Mouse (Mus musculus) megakaryocyte, embryonic 14.5 days (primary cell): ENCODE results near the gene Dnajc25. TPM values are rescaled to one million over a fixed set of nuclear protein-coding genes. Genes with fewer than 3 reads are reported as not detected.

Experiments used
- H3K27me3 ChIP-seq: replicated peaks from 2 replicates; pipeline ENCODE3; 2012; ENCODE audit warnings: inconsistent platforms
- H3K36me3 ChIP-seq: replicated peaks from 2 replicates; pipeline ENCODE3; 2012; ENCODE audit warnings: low read length, inconsistent platforms, mixed read lengths
- H3K4me1 ChIP-seq: 2 replicates; pipeline ENCODE4 v1.6.1; 2012; ENCODE audit warnings: inconsistent platforms
- H3K4me3 ChIP-seq: replicated peaks from 2 replicates; pipeline ENCODE3; 2012; ENCODE audit warnings: moderate library complexity, mild to moderate bottlenecking, inconsistent platforms
- H3K9me3 ChIP-seq: 2 replicates; pipeline ENCODE4 v1.6.1; 2012; ENCODE audit warnings: inconsistent platforms
- FLI1 ChIP-seq: IDR thresholded peaks from 2 replicates; pipeline ENCODE4 v1.6.1; 2012; ENCODE audit warnings: low read length, inconsistent platforms, mixed read lengths
- GATA1 ChIP-seq: IDR thresholded peaks from 3 replicates; pipeline ENCODE4 v1.6.1; 2012; ENCODE audit warnings: mixed read lengths, low read length, inconsistent platforms, borderline replicate concordance
- polyA plus RNA-seq: library from polyadenylated mRNA; stranded (reverse); fragments of >175 nt; gene quantifications from 2 replicates; pipeline ENCODE4 v1.2.3, GENCODE M21; 2012; ENCODE audit warnings: low replicate concordance; ENCODE audit not compliant: insufficient read depth

Dnajc25 gene
- polyA plus RNA-seq, result 1.7 and 2.9 TPM in 2 replicates

DNA sequence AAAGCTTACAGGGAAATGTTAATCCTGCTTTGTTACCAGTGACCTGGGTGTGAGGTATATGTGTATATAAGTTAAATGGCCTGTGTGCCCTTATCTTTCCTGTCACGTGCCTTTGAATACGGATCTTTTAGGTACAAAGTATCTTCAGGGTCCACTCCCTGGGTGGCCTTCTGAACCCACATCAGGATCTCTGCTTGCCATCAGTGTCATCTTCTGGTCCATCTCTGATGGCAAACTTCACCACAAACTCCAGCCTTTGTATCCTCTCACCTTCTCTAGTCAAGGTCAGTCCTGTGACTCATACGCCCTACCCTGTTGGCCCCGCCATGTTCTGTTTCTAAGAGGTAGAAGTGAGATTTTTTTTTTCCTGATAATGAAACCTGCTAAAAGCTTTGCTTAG lies at the start of gene Dnajc25:
Gene Dnajc25, plus strand, starts transcription at position 301 of the 400 bp plus-strand sequence.
- H3K36me3 ChIP-seq, result no peaks in the 10 kb centered on the region
- peaks cover 42% of the 10 kb centered on the region for H3K27me3 ChIP-seq
- H3K4me3 ChIP-seq, result no peak within 1 kb of the TSS
- TF ChIP-seq FLI1 (no peak), GATA1 (no peak)
- peaks cover 35% of the 10 kb centered on the region for H3K4me1 ChIP-seq
- H3K9me3 ChIP-seq, result no peaks in the 10 kb centered on the region

DNA sequence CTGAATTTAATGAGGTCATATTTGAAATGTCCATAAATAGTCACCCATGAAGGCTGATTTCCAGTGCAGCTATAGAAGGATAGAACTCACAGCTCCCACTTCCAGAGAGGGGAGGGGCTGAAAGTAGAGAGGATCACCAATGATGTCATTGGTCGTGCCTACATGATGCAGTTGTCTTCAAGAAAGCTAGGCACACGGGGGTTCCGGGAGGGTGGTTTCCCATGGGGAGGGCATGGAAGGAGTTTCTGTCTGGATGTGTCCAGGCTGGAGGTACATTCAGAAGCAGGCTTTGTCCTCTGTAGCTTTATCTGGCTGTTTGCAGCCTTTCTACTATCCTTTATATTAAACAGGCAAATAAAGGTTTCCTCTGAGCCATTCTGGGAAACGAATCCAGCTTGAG lies 46.5 kb upstream of the Dnajc25 start:
- peaks cover 9% of the 10 kb centered on the region for H3K4me1 ChIP-seq
- no peak overlapping the region for H3K4me3 ChIP-seq
- no peaks in the 10 kb centered on the region for H3K36me3 ChIP-seq
- TF ChIP-seq FLI1, result no peak
- TF ChIP-seq GATA1, result no peak
- H3K27me3 ChIP-seq, result peaks cover 26% of the 10 kb centered on the region
- no peaks in the 10 kb centered on the region for H3K9me3 ChIP-seq

DNA sequence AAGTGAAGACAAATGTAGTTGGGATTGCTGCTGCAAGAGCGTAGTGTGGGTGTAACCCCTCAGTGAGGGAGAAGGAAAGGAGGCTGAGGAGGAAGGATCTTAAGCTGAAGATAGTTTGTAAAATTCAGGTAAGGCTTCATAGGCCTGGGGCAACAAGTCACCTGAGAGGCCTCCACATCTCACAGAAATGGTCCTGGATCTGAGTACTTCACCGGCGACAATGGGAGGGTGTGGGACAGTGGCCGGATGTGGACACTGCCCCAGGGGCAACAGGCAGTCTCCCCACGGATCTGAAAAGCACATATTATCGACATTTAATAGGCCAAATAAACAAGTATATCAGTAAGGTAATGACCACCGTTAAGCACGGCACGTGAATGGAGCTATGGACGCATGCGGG lies 42.2 kb upstream of the Dnajc25 start:
- H3K9me3 ChIP-seq, result no peaks in the 10 kb centered on the region
- H3K4me3 ChIP-seq, result no peak overlapping the region
- TF ChIP-seq GATA1 (no peak), FLI1 (no peak)
- peaks cover 2% of the 10 kb centered on the region for H3K27me3 ChIP-seq
- H3K36me3 ChIP-seq, result no peaks in the 10 kb centered on the region
- H3K4me1 ChIP-seq, result no peaks in the 10 kb centered on the region

DNA sequence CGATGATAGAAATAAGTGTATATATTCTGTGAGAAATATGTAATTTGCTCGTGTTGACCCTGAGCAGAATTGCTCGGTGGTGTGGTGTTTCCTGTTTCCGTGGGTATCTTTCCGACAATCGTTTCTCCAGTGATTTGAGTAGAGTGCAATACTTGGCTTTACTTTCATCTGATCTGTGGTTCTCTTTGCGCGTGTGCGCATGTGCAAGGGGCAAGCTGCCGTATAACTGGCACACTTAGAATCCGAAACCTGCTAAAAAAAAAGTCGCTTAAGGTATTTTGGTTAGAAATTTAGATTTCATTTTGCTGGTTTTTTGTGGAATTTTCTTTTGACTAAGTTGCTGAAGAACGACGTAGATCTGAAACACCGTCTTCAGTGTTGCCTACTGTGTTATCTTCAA lies 33.1 kb upstream of the Dnajc25 start:
- Histone ChIP-seq H3K9me3 (no peaks in the 10 kb centered on the region), H3K27me3 (peaks cover 11% of the 10 kb centered on the region), H3K36me3 (no peaks in the 10 kb centered on the region), H3K4me1 (peaks cover 1% of the 10 kb centered on the region), H3K4me3 (no peak overlapping the region)
- TF ChIP-seq FLI1 (no peak), GATA1 (no peak)

DNA sequence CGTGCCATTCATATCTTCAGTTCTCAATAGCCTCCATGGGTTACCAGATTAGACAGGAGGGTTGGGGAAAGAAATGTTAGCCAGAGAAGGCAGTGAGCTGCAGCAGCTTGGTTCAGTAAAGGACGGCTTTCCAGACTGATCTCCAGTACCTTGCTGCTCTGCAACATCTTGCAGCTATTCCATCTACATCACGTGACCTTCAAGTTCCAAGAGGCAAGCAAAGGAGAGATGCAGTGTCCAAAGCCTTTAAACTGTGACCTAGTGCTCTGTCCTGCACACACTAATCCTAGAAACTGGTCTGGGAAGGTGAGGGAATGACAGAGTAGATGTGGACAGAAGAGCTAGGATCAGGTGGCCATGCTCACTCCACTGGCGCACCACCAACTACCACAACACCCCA lies 31.6 kb upstream of the Dnajc25 start:
- no peaks in the 10 kb centered on the region for H3K9me3 ChIP-seq
- H3K4me3 ChIP-seq, result no peak overlapping the region
- peaks cover 11% of the 10 kb centered on the region for H3K27me3 ChIP-seq
- peaks cover 9% of the 10 kb centered on the region for H3K4me1 ChIP-seq
- TF ChIP-seq GATA1 (no peak), FLI1 (no peak)
- peaks cover under 1% of the 10 kb centered on the region for H3K36me3 ChIP-seq

DNA sequence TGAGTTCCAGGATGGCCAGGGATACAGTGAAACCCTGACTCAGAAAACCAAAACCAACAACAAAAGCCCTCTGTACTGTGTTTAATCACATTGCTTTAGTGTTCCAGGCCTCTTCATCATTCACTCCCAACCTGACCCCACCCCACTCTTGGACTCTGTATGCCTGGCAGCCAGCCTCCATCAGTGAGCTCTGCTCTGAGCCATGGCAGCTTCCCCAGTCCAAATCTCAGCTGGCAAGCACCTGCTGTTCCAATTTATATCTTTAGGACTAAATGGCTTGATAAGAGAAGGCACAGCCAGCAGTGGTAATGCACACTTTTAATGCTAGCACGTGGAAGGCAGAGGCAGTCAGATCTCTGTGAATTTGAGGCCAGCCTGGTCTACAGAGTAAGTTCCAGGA lies 29.7 kb upstream of the Dnajc25 start:
- no peak overlapping the region for H3K4me3 ChIP-seq
- TF ChIP-seq FLI1 (no peak), GATA1 (no peak)
- peaks cover 11% of the 10 kb centered on the region for H3K27me3 ChIP-seq
- H3K9me3 ChIP-seq, result no peaks in the 10 kb centered on the region
- H3K36me3 ChIP-seq, result peaks cover 12% of the 10 kb centered on the region
- peaks cover 9% of the 10 kb centered on the region for H3K4me1 ChIP-seq

DNA sequence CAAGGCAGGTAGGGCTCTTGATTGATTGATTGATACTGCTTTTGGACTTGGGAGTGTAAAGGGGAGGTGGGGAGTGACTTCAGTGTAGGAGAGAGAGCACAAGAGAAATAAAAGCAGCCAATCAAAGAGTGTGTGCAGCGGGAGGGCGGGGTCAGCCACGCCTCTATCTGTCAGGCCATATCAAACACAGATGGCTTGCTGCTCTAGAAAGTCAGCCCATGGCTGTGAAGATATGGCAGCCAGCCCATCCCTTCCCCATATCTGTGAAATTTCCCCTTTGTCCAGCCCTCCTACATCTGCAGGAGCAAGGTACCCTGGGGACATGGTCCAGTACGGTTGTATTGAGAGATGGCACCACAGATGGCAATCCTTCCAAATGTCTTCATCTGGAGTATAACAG lies 24.2 kb upstream of the Dnajc25 start:
- Histone ChIP-seq H3K36me3 (peaks cover 61% of the 10 kb centered on the region), H3K9me3 (no peaks in the 10 kb centered on the region), H3K4me1 (peaks cover 9% of the 10 kb centered on the region), H3K27me3 (no peaks in the 10 kb centered on the region), H3K4me3 (no peak overlapping the region)
- TF ChIP-seq FLI1, result no peak
- TF ChIP-seq GATA1, result no peak

DNA sequence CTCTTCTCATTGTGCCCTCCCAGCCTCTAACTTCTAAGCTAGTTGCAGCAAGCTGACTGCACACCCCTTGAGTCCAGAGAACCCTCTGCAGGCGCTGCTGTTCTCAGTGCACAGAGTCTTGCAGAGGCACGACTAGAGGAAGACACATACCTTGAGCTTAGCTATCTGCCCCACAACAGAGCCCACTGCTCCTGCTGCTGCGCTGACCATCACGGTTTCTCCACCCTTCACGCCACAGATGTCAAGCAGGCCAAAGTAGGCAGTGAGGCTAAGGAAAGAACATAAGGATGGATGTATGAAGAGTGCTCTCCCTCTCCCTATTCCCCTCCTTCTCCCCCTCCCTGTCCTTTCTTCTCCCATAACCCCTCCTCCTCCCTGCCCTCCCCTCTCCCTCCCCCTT lies 19.2 kb upstream of the Dnajc25 start:
- no peak for TF ChIP-seq FLI1
- no peak for TF ChIP-seq GATA1
- peaks cover 4% of the 10 kb centered on the region; the same call in 1 of the 2 replicates for H3K4me1 ChIP-seq
- no peak overlapping the region for H3K4me3 ChIP-seq
- peaks cover 56% of the 10 kb centered on the region for H3K36me3 ChIP-seq
- no peaks in the 10 kb centered on the region for H3K27me3 ChIP-seq
- H3K9me3 ChIP-seq, result no peaks in the 10 kb centered on the region

DNA sequence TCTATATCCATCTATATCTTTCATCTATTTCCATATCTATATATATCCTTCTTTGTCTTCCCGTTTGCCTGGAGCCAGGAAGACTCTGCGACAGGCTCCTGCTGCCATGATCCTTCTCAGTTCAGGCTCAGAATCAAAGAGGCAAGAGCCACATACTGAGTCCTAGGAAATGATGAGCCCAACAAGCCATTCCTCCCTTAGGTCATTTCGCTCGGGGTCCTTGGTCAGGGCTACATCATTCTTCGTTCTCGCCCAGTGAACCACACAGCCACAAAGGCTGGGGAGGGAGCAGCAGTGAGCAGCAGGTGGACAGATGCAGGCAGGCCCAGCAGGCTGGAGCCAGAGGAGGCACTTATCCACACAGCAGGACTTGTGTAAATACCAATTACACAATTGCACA lies 13.4 kb upstream of the Dnajc25 start:
- TF ChIP-seq GATA1, result no peak
- no peak for TF ChIP-seq FLI1
- Histone ChIP-seq H3K4me3 (no peak overlapping the region), H3K36me3 (peaks cover 32% of the 10 kb centered on the region), H3K27me3 (no peaks in the 10 kb centered on the region), H3K4me1 (peaks cover 14% of the 10 kb centered on the region), H3K9me3 (no peaks in the 10 kb centered on the region)

DNA sequence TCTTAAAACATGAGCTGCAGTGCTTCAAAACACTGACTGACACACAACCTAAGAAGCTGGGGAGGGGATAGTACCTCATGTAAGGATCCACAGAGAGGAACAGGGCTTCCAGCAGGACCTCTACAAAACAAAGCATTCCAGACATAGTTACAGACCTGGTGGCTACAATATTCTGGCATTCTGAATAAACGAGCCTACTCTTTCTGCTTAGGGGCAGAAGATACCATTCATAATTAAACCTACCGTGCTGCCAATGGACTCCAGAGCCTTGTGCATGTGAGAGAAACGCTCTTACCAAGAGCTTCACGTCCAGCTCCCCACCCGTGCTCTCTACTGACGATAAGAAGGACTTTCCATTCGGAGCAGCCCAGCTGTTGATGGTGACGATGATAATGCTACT lies 12.1 kb upstream of the Dnajc25 start:
- H3K27me3 ChIP-seq, result no peaks in the 10 kb centered on the region
- TF ChIP-seq FLI1 (no peak), GATA1 (no peak)

DNA sequence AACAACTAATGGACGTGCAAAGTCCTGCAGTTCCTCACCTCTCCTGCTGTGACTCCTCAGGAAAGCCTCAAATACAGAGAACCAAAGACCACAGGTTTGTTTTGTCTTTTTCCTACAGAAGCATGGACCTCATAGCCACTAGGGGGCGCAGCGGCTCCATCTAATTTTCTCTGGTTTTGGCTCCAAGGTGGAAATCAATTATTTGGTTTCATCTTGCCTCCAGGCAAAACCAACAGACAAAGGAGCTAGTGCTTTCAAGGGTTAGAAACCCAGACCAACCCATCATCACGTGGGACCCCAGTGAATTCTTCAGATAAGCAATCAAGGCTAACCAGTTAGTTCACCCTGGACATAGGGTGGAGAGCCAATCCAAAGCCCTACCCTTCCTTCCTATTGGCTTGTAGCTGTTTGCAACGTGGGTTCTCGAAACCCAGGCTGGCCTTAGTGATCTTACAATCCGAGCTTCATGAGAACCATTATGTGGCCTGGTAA lies 9.7 kb upstream of the Dnajc25 start:
- TF ChIP-seq FLI1 (no peak), GATA1 (no peak)
- Histone ChIP-seq H3K27me3 (no peaks in the 10 kb centered on the region), H3K36me3 (peaks cover 20% of the 10 kb centered on the region), H3K4me1 (peaks cover 38% of the 10 kb centered on the region), H3K9me3 (no peaks in the 10 kb centered on the region), H3K4me3 (peak overlapping the region; percentile 29)

More for the DNA sequence above, 12.1 kb upstream of the Dnajc25 start:
- Histone ChIP-seq H3K4me1 (peaks cover 22% of the 10 kb centered on the region), H3K4me3 (no peak overlapping the region), H3K9me3 (no peaks in the 10 kb centered on the region), H3K36me3 (peaks cover 25% of the 10 kb centered on the region)
